Mouse (Mus musculus): ENCODE data around the gene C2cd4b. TPM values are rescaled to one million over a fixed set of nuclear protein-coding genes. Genes with fewer than 3 reads are reported as not detected.
A peak's percentile ranks its signal among the peaks of the same experiment; 100 is the strongest.

Gene C2cd4b
- polyA plus RNA-seq (2014; fragmentation: Nextera tagmentation; extraction: Ambion mirVana) = 0.35 and 0.85 TPM in 2 replicates

- peak within 1 kb of the TSS; percentile 59 for H3K4me3 ChIP-seq (ENCODE audit: low read depth, low read length)
- WGBS = 2% methylated on average over 47 of the region's 49 CpGs
- peak within 1 kb of the TSS; percentile 27 for H3K9ac ChIP-seq (ENCODE audit: low read length)
- ATAC-seq (replicated peaks; ENCODE audit: low FRiP score, low TSS enrichment, low read depth) = peak; percentile 58
- H3K4me1 ChIP-seq (replicated peaks; ENCODE audit: control insufficient read depth, insufficient read depth, low read length) = no peaks in the 10 kb centered on the region
- no peak within 1 kb of the TSS for H3K27ac ChIP-seq (ENCODE audit: low read depth)
- H3K9me3 ChIP-seq (ENCODE audit: control insufficient read depth, low read length) = no peaks in the 10 kb centered on the region
- H3K27me3 ChIP-seq (replicated peaks; ENCODE audit: control insufficient read depth, insufficient read depth, low read length) = peaks cover 27% of the 10 kb centered on the region
- H3K4me2 ChIP-seq (ENCODE audit: low read length) = peak within 1 kb of the TSS; percentile 82
- H3K36me3 ChIP-seq (ENCODE audit: control insufficient read depth, insufficient read depth, low read length) = no peaks in the 10 kb centered on the region
- DNase-seq (ENCODE audit: low spot score) = peak; percentile 79
Observed at GRCm38 (mm10) chr9:67759163-67759955, at the start of gene C2cd4b. Gene C2cd4b (plus strand): TSS chr9:67759437.

GRCm38 (mm10) chr9:67711051-67711877 is 48.0 kb upstream of the C2cd4b start:
- 43% methylated on average over 15 of the region's 15 CpGs for WGBS
- no peaks in the 10 kb centered on the region for H3K27me3 ChIP-seq (replicated peaks; ENCODE audit: control insufficient read depth, insufficient read depth, low read length)
- no peak overlapping the region for H3K4me3 ChIP-seq (ENCODE audit: low read depth, low read length)
- no peak overlapping the region for H3K27ac ChIP-seq (ENCODE audit: low read depth)
- H3K4me2 ChIP-seq (ENCODE audit: low read length) = no peak overlapping the region
- 0 out of 2 replicates have a peak, but pooled peaks have one; percentile 36 for ATAC-seq (replicated peaks; ENCODE audit: low FRiP score, low TSS enrichment, low read depth)
- no peak overlapping the region for H3K9ac ChIP-seq (ENCODE audit: low read length)
- H3K36me3 ChIP-seq (ENCODE audit: control insufficient read depth, insufficient read depth, low read length) = no peaks in the 10 kb centered on the region
- peak; percentile 85 for DNase-seq (ENCODE audit: low spot score)
- no peaks in the 10 kb centered on the region for H3K4me1 ChIP-seq (replicated peaks; ENCODE audit: control insufficient read depth, insufficient read depth, low read length)
- H3K9me3 ChIP-seq (ENCODE audit: control insufficient read depth, low read length) = no peaks in the 10 kb centered on the region

- H3K36me3 ChIP-seq (ENCODE audit: control insufficient read depth, insufficient read depth, low read length) = no peaks in the 10 kb centered on the region
- H3K4me3 ChIP-seq (ENCODE audit: low read depth, low read length) = no peak overlapping the region
- no peak overlapping the region for H3K27ac ChIP-seq (ENCODE audit: low read depth)
- H3K4me1 ChIP-seq (replicated peaks; ENCODE audit: control insufficient read depth, insufficient read depth, low read length) = no peaks in the 10 kb centered on the region
- no peak for DNase-seq (ENCODE audit: low spot score)
- no peaks in the 10 kb centered on the region for H3K27me3 ChIP-seq (replicated peaks; ENCODE audit: control insufficient read depth, insufficient read depth, low read length)
- no peak overlapping the region for H3K4me2 ChIP-seq (ENCODE audit: low read length)
- WGBS = 71% methylated on average over 9 of the region's 9 CpGs
- H3K9ac ChIP-seq (ENCODE audit: low read length) = no peak overlapping the region
- no peak for ATAC-seq (replicated peaks; ENCODE audit: low FRiP score, low TSS enrichment, low read depth)
- H3K9me3 ChIP-seq (ENCODE audit: control insufficient read depth, low read length) = no peaks in the 10 kb centered on the region
Observed at GRCm38 (mm10) chr9:67712146-67712545, 47.1 kb upstream of the C2cd4b start.

- Histone ChIP-seq H3K9me3 (ENCODE audit: control insufficient read depth, low read length) (no peaks in the 10 kb centered on the region), H3K4me2 (ENCODE audit: low read length) (no peak overlapping the region), H3K27me3 (replicated peaks; ENCODE audit: control insufficient read depth, insufficient read depth, low read length) (no peaks in the 10 kb centered on the region), H3K27ac (ENCODE audit: low read depth) (no peak overlapping the region), H3K4me3 (ENCODE audit: low read depth, low read length) (no peak overlapping the region), H3K9ac (ENCODE audit: low read length) (no peak overlapping the region), H3K36me3 (ENCODE audit: control insufficient read depth, insufficient read depth, low read length) (no peaks in the 10 kb centered on the region), H3K4me1 (replicated peaks; ENCODE audit: control insufficient read depth, insufficient read depth, low read length) (no peaks in the 10 kb centered on the region)
- ATAC-seq (replicated peaks; ENCODE audit: low FRiP score, low TSS enrichment, low read depth) (no peak), DNase-seq (ENCODE audit: low spot score) (no peak)
- 84% methylated on average over 3 of the region's 3 CpGs for WGBS
Observed at GRCm38 (mm10) chr9:67717081-67717480, 42.2 kb upstream of the C2cd4b start.

GRCm38 (mm10) chr9:67718596-67718995 is 40.6 kb upstream of the C2cd4b start:
- Histone ChIP-seq H3K4me3 (ENCODE audit: low read depth, low read length) (no peak overlapping the region), H3K27ac (ENCODE audit: low read depth) (no peak overlapping the region), H3K9me3 (ENCODE audit: control insufficient read depth, low read length) (no peaks in the 10 kb centered on the region), H3K4me1 (replicated peaks; ENCODE audit: control insufficient read depth, insufficient read depth, low read length) (no peaks in the 10 kb centered on the region), H3K4me2 (ENCODE audit: low read length) (no peak overlapping the region), H3K9ac (ENCODE audit: low read length) (no peak overlapping the region), H3K27me3 (replicated peaks; ENCODE audit: control insufficient read depth, insufficient read depth, low read length) (no peaks in the 10 kb centered on the region), H3K36me3 (ENCODE audit: control insufficient read depth, insufficient read depth, low read length) (no peaks in the 10 kb centered on the region)
- ATAC-seq (replicated peaks; ENCODE audit: low FRiP score, low TSS enrichment, low read depth) (no peak), DNase-seq (ENCODE audit: low spot score) (no peak)
- 55% methylated on average over 3 of the region's 3 CpGs for WGBS

- 75% methylated on average over 3 of the region's 3 CpGs for WGBS
- ATAC-seq (replicated peaks; ENCODE audit: low FRiP score, low TSS enrichment, low read depth) (no peak), DNase-seq (ENCODE audit: low spot score) (no peak)
Observed at GRCm38 (mm10) chr9:67720150-67720549, 39.1 kb upstream of the C2cd4b start.

GRCm38 (mm10) chr9:67722378-67722777 is 36.9 kb upstream of the C2cd4b start:
- H3K27ac ChIP-seq (ENCODE audit: low read depth) = no peak overlapping the region
- no peaks in the 10 kb centered on the region for H3K4me1 ChIP-seq (replicated peaks; ENCODE audit: control insufficient read depth, insufficient read depth, low read length)
- DNase-seq (ENCODE audit: low spot score) (no peak), ATAC-seq (replicated peaks; ENCODE audit: low FRiP score, low TSS enrichment, low read depth) (no peak)
- WGBS = 81% methylated on average over 8 of the region's 8 CpGs
- H3K36me3 ChIP-seq (ENCODE audit: control insufficient read depth, insufficient read depth, low read length) = no peaks in the 10 kb centered on the region
- no peaks in the 10 kb centered on the region for H3K9me3 ChIP-seq (ENCODE audit: control insufficient read depth, low read length)
- H3K4me2 ChIP-seq (ENCODE audit: low read length) = no peak overlapping the region
- H3K9ac ChIP-seq (ENCODE audit: low read length) = no peak overlapping the region
- no peaks in the 10 kb centered on the region for H3K27me3 ChIP-seq (replicated peaks; ENCODE audit: control insufficient read depth, insufficient read depth, low read length)
- H3K4me3 ChIP-seq (ENCODE audit: low read depth, low read length) = no peak overlapping the region

More at GRCm38 (mm10) chr9:67720150-67720549, 39.1 kb upstream of the C2cd4b start:
- Histone ChIP-seq H3K27ac (ENCODE audit: low read depth) (no peak overlapping the region), H3K36me3 (ENCODE audit: control insufficient read depth, insufficient read depth, low read length) (no peaks in the 10 kb centered on the region), H3K27me3 (replicated peaks; ENCODE audit: control insufficient read depth, insufficient read depth, low read length) (no peaks in the 10 kb centered on the region), H3K4me1 (replicated peaks; ENCODE audit: control insufficient read depth, insufficient read depth, low read length) (no peaks in the 10 kb centered on the region), H3K9me3 (ENCODE audit: control insufficient read depth, low read length) (no peaks in the 10 kb centered on the region), H3K4me3 (ENCODE audit: low read depth, low read length) (no peak overlapping the region), H3K4me2 (ENCODE audit: low read length) (no peak overlapping the region), H3K9ac (ENCODE audit: low read length) (no peak overlapping the region)

GRCm38 (mm10) chr9:67725196-67725595 is 34.0 kb upstream of the C2cd4b start:
- H3K9ac ChIP-seq (ENCODE audit: low read length) = no peak overlapping the region
- 67% methylated on average over 3 of the region's 3 CpGs for WGBS
- DNase-seq (ENCODE audit: low spot score) (no peak), ATAC-seq (replicated peaks; ENCODE audit: low FRiP score, low TSS enrichment, low read depth) (no peak)
- H3K4me2 ChIP-seq (ENCODE audit: low read length) = no peak overlapping the region
- H3K4me1 ChIP-seq (replicated peaks; ENCODE audit: control insufficient read depth, insufficient read depth, low read length) = no peaks in the 10 kb centered on the region
- H3K9me3 ChIP-seq (ENCODE audit: control insufficient read depth, low read length) = no peaks in the 10 kb centered on the region
- no peak overlapping the region for H3K27ac ChIP-seq (ENCODE audit: low read depth)
- no peaks in the 10 kb centered on the region for H3K36me3 ChIP-seq (ENCODE audit: control insufficient read depth, insufficient read depth, low read length)
- H3K27me3 ChIP-seq (replicated peaks; ENCODE audit: control insufficient read depth, insufficient read depth, low read length) = no peaks in the 10 kb centered on the region
- H3K4me3 ChIP-seq (ENCODE audit: low read depth, low read length) = no peak overlapping the region
